Mouse (Mus musculus): ENCODE data around the gene Ccdc158.

Ccdc158 gene

DNA sequence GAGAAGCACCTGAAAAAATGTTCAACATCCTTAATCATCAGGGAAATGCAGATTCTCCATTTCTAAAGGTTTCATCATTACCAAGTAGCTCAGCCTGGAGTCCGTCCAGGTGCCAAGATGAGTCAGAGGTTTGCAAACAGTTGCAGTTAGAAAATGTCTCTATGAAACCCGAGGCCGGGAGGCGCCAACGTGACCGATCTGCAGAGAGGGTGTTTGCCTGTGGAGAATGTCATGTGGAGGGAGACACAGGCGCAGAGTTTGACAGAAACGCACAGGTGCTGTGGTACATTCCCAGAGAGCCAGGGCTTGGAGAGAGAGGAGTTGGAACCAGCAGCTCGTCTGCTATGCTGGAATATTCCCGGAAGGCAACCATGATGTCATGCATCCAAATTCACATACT, 76.0 kb downstream of the Ccdc158 start:
- no peak for DNase-seq (ENCODE audit: low spot score)

DNA sequence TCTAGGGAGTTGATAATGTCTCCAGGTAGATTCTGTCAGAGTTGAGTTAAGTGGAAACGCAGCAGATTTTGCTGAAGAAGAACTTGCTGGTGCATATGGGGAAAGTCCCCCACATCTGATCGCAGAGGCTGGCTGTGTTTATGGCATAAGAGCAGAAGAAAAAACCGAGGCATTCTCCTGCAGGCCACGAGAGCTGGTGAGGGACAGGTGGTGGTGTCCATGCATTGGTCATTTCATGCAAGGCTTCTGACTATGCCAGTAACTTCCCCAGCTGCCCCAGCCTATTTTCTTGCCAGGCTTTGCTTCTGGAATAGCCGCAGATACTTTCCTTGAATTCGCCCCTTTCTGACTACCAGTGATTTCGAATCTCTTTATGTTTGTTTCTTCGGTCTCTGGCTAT, 78.2 kb downstream of the Ccdc158 start:
- no peak for DNase-seq (ENCODE audit: low spot score)

DNA sequence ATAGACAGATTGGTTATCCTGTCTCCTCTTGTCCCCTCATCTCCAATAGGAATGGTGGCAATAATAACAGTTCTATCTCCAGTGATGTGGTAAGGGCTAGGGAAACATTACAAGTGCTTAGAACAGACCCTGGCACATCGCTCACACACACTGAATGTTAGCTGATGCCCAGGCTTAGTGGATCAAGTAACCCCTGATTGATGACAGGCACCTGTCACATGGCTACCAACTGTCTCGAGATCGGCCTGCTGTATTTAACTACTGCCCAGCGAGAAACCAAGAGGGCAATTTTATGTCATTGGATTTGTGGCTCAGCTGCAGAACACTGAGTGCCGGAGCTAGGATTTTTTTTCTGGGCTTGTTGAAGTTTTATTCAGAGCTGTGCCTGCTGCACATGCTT, 80.0 kb downstream of the Ccdc158 start:
- no peak for DNase-seq (ENCODE audit: low spot score)

DNA sequence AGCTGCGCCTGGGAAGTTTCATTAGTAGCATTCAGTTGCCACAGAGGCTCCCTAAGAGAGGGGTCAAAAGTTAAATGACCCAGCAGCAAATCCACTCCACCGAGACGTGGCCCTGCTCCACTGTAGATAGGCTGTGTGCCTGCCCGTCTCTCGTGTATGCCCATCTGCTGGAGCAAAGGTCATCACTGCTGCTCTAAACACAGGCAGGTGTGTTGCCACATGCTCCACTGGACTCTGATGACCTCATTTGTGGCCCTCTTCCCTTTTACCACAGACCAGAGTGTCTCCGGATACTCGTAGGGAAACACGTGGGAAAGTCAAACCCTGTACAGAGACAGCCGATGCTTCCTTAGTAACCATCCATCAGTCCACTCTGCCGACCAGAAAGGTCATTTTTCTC, 89.1 kb downstream of the Ccdc158 start:
- no peak for DNase-seq (ENCODE audit: low spot score)

GRCm38 (mm10) chr5:92579559-92579958, 95.5 kb downstream of the Ccdc158 start:
- no peak for DNase-seq (ENCODE audit: low spot score)

- no peak for DNase-seq (ENCODE audit: low spot score)
Measured at GRCm38 (mm10) chr5:92571232-92571631, 103.8 kb downstream of the Ccdc158 start.

DNA sequence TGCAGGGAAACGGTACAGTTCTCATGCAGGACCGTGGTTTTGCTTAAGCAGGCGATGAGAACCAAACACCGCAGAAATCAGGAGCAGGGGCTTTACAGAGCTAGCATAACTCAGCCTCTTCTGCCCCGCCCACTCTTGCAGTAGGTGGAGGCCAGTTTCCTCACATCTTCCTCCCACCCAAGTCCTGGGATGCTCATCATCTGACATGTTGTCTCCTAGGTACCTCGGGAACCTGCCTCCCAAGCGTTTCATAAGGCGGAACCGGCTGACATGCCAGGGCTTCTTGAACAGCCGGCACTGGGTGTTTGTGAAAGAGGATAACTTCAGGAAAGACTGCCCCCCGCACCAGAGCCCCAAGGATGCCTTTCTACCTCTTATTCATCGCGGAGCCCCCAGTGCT, 113.1 kb downstream of the Ccdc158 start:
- DNase-seq (ENCODE audit: low spot score) = no peak

DNA sequence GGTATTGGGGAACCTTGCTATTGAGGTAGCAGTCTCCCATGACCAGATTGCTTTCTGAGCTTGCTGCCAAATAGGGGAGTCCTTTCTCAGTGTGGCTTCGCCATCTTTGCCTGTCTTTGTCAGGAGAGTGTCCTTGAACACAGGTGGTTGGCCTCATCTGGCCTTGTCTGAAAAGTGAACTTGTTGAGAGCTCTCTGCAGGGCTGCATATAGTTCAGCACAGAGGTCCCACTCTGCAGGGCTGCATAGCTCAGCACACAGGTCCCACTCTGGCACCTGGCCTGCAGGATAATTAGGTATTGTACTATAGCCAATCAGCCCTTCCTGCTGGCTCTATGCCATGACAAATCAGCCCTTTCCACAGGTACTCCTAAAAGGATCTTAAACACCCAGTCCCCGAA, 114.9 kb downstream of the Ccdc158 start:
- DNase-seq (ENCODE audit: low spot score) = no peak

Data from testis, postnatal 14 days (tissue).